Mouse (Mus musculus) gonadal fat pad, adult 2 months (tissue): ENCODE measurements around the gene Car5a. TPM values are rescaled to one million over a fixed set of nuclear protein-coding genes. Genes with fewer than 3 reads are reported as not detected.

Experiments used
- DNase-seq: peaks from one replicate; pipeline ENCODE4 v3.0.0-alpha.2; 2012; ENCODE audit warnings: low read depth
- polyA plus RNA-seq: library from polyadenylated mRNA; depleted of rRNA; stranded (reverse); fragments of >200 nt; gene quantifications from 2 replicates; pipeline ENCODE4 v1.2.3, GENCODE M21; 2012

Car5a gene
- polyA plus RNA-seq, 1 experiment: not detected

- no peak for DNase-seq
These were observed 11.3 kb upstream of the Car5a start for GRCm38 (mm10) chr8:121955825-121956500.

- DNase-seq: no peak
These were observed 10.4 kb upstream of the Car5a start for GRCm38 (mm10) chr8:121954981-121955555.

GRCm38 (mm10) chr8:121953821-121954545, 9.3 kb upstream of the Car5a start:
- no peak for DNase-seq

DNA sequence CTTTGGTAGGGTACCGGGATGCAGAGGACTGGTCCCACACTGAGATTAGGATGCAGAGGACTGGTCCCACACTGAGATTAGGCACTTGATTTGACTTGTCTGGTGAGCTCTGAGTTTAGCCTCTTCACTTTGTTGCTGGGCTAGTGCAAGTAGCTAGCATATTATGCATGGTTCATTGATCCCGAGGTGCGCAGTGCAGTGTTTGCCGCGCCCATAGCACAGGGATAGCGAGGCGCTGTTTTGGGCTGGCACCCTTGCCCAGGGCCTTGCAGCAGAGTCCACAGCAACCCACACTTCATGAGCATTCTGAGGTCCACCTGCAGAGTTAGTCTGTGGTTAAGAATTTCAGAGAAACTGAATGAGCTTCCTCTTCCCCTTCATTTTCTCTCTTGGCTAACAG, 8.1 kb upstream of the Car5a start:
- no peak for DNase-seq

DNA sequence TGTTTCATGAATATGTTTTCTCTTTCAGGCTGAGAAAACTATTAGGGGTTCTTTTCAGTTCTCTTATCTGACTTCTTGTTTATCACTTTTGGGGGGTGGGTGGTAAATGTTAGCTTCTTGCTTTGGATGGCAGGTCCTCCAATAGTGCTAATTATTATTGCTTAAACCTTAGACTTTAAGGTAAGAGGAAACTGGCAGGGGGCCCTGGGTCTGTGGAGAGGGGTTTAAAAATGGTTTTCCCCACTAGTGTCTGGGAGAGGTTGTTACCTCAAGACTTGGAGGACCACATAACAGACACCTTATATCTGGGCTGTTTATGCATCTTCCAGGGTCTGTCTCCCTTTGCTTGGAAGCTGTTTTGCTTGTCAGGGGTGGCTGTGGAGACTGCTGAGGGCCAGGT, 7.4 kb upstream of the Car5a start:
- DNase-seq: no peak

DNA sequence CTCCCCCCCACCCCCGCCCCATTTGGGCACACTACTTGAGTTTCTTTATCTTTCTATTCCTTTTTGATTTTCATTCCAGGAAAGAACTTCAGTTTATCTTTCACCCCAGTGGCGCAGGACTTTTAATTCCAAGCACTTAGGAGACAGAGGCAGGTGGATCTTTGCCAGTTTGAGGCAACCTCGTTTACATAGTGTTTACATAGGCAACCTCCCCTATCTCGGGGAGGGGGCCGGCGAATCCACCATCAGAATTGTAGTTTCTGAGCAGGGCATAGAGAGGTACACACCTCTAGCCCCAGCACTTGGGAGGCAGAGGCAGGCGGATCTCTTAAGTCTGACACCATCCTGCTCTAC, 6.9 kb upstream of the Car5a start:
- DNase-seq: no peak

DNA sequence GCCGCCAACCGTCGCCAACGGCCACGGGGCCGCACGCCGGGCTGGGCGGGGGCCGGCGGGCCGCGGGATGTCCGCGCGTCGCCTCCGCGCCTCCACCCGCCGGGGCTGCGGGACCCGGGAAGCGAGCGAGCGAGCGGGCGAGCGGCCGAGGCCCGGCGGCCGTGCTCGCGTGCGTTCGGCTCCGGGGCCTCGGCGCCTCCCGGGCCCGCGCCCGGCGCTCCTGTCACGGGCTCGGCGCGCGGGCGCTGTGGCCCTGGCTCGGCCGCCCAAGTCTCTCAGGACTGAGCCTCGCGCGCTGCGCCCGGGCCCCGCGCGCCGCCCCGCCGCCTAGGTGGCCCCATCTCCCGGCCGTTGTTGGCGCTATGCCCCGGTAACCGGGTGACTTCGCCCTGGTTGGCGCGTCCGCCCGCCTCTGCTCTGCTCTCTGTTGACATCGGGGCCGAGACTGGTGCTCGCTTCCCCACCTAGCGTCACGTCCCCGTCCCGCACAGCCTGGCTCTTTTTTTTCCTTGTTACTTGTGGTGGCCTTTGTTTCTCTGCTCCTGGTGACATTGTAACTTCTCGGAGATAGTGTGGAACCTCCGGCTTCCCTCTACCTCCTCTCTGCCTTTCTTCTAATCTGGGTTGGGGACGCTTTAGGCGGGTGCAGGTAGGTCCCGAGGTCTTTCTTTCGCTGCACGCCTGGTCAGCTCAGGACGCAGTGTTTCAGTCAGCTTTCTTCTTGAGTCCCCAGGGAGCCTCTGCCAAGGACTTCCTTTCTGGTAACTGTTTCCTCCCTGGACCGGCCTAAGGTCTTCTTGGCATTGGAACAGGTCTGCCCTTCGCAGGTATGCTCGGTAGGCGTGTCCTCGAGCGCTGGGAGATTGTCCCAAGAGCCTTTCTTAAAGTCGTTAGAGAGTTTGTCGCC, 6.3 kb upstream of the Car5a start:
- no peak for DNase-seq

GRCm38 (mm10) chr8:121949941-121950748, 5.4 kb upstream of the Car5a start:
- DNase-seq: peak; percentile 98

DNA sequence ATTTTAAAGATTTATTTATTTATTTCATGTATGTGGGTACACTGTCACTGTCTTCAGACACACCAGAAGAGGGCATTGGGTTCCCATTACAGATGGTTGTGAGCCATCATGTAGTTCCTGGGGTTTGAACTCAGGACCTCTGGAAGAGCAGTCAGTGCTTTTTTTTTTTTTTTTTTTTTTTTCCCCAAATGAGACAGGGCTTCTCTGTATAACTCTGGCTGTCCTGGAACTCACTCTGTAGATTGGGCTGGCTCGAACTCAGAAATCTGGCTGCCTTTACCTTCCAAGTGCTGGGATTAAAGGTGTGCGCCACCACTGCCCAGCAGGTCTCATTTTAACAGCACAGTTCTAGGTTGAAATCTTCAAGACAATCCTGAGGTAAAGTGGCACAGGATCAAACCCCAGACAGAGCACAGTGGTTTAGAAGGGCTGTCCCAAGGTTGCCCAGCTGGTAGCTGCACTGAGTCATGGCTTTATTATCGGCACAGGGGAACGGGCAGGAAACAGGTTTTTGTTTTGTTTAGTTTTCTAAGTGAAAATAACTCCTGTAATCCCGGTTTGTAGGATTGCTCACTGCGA, 4.6 kb upstream of the Car5a start, which contains the start of gene Banp:
Gene Banp, plus strand, starts transcription at position 529 of the 579 bp plus-strand sequence.
- no peak for DNase-seq

DNA sequence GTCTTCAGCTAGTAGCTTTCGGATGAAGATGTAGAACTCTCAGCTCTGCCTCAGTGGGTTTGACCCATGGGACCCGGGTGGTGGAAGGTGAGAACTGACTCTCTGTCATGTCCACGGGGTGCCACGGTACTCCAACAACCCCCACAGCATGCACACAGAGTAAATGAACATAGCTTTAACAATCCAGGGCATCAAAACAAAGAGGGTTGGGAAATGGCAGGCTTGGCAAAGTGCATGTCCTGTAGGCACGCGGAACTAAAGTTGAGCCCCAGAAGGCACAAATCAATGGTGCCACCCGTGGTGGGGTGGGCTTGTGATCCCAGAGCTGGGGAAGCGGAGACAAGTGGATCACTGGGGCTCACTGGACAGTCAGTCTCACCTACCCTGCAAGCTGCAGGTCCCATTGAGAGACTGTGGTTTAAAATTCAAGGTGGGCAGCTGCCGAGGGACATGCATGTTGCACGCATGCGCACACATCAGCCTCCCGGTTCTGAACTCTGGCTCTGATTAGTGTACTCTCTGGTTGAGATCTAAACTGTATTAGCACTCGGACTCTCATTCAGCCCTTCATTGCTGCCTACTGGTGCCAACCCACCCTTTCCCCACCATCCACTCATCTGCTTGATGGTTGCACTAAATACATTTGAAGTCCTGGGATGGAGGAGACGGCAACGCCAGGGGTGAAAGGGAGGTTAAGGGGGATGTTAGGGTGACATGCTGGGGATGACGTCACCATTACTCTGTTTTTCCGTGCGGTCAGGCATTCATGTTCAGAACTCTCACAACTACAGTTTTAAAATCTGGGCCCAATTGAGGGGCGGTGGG, 3.8 kb upstream of the Car5a start:
- DNase-seq: no peak

DNA sequence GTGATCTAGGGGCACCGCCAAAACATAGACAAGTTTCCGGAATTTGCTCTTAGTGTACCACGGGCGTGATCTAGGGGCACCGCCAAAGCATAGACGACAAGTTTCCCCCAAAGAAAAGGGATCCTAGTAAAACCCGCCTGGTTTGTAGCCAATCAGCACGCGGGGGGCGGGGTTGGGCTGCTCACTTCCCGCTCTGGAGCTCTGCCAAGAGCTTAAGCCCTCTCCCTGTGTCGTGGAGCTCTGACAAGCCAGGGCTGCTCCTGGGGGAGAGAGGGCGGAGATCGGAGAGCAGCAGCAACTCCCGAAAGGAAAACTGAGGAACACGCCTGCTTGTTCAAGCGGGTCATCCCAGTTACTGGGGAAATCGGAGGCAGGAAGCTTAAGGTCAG, 3.0 kb upstream of the Car5a start:
- DNase-seq: no peak

- no peak for DNase-seq
These were observed 2.5 kb upstream of the Car5a start for GRCm38 (mm10) chr8:121947047-121947752.

DNA sequence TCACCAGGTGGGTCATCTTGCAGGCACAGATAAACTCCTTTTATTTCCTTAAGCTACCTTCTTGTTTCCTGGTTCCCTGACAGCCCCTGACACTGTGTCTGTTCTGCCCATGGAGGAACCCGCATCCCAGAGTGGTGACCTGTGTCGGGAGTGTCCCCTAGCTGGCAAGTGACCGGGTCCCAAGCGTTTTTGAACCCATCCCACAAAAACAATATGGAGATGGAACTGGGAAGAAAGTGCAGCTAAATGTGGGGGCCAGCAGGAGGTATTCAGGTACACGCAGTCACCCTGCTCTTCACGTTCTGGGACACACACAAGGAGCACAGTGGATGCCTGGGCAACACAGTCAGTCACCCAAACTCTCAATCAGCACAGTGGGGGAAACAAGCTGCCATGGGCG, 1.6 kb upstream of the Car5a start:
- DNase-seq: no peak

DNA sequence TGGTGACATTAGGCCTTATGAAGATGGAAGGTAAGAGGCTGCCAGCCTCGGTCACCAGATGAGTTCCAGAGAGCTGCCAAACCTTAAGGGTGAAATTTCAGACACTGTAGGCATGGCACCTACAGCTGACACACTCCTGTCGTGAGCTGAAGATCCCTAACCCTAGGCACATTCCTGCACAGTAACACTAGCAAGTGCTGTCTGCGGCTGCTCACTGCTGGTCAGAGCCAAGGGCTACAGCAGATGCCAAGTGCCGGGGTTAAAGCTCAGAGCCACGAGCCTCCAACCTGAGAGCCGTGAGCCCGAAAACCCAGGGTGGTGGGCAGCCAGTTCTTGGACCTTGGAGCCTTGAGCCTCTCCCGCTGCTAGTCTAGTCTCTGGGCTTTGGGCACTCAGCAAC, 988 bp downstream of the Car5a start:
- no peak for DNase-seq

DNA sequence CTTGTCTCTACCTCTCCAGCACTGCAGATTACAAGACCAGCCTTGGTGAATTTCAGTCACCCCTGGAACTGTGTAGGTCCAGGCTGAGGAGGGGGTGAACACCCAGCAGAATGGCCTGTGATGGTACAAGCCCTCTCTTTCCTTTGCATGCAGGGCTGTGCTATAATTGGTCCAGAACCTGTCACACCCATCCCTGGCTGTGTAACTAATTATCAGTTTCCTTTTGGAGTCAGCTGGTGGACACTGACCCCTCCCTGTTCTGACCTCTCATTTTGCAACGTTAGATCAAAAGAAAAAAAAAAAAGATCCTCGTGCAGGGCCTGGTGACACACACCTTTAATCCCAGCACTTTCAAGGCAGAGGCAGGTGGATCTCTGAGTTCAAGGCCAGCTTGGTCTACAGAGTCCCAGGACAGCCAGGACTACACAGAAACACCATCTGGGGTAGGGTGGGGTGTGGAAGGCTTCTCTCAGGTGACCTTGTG, 1.6 kb downstream of the Car5a start:
- DNase-seq: no peak

- DNase-seq: no peak
These were observed 6.0 kb downstream of the Car5a start for GRCm38 (mm10) chr8:121938732-121939131.

DNA sequence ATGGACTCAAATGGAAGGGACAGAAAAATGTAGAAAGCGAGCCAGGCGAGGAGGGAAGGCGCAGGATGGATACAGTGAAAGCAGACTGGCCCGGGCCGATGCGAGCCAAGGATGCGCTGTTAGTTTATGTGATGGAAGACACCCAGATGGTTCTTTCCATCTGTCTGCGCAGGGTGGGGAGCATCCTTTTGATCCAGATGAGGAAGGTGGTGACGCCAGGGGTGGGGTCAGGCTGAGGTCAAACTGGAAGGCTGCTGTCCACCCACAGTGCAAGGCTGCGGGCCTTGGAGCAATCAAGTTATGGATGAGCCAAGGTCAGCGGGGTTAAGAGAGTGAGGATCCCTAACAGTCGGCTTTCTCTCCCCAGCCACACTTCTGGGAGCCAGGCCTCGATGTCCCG, 8.3 kb downstream of the Car5a start:
- DNase-seq: no peak

GRCm38 (mm10) chr8:121935341-121936294, 9.1 kb downstream of the Car5a start:
- DNase-seq: no peak
